Comparison of ENCODE assay signal across 8 mouse cellular contexts in the genomic region with DNA sequence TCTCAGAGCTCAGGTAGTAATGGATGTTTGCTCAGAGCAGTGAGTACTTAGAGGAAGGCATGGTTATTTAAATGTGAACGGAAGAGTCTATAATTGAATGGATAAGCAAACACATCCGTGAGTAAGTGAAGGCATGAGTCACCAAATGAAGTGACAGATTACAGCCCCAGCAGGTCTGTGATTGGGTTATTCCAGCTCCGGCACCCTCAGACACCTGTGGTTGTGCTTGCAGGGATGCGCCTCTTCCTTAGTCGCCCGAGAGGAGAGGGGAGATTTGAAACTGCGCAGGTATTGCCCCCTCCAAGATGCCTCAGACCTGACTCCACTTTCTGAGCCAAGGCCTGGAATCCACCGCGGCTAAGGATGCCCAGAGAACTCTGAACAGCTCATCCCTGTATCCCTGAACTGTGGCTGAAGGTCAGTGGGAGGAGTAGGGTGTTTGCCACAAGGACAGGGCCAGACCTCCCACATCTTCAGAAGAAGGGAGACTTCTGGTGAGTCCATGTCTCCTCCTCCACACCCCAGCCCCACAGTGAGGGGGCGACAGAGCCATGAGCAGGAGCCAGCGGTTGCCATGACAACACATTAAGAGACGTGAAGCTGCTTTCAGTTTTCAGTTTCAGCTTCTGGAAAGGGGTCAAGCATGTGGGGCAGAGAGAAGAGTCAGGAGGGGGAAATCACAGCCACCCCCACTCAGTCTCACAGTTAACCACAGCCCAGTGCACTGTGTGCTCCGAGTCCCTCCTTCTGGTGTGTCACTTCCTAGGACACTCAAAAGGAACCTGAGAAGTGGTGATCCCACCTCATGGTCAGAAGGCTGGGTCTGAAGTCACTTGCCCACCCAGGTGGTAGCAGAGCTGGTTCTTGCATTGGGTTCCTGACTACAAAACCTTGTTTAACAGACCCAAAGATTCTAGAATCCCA. TPM values are rescaled to one million over a fixed set of nuclear protein-coding genes. Genes with fewer than 3 reads are reported as not detected.
DNase-seq lines count a peak whose midpoint lies in the region; ATAC-seq and TF ChIP-seq lines count a peak whose summit lies in the region.
"Had no signal": no experiment of that assay in that cellular context is flagged by ENCODE, and none has a peak within 500 bp of the region (broad histone marks: within the 10 kb centered on the region; RNA-seq: fewer than 3 reads in every experiment).

No protein-coding gene starts in this region.

- no peak overlapping the region for H3K9ac ChIP-seq in hindbrain, postnatal 0 days (replicated peaks; ENCODE audit: low read length)
- no peak overlapping the region for H3K9ac ChIP-seq in midbrain, embryonic 12.5 days (replicated peaks)
- H3K9ac ChIP-seq: heart, embryonic 15.5 days had no signal

- H3K4me2 ChIP-seq in hindbrain, postnatal 0 days (ENCODE audit: low read depth, low read length) = no peak overlapping the region
- no peak overlapping the region for H3K4me2 ChIP-seq in midbrain, embryonic 12.5 days (replicated peaks)
- H3K4me2 ChIP-seq: heart, embryonic 15.5 days had no signal

- no peaks in the 10 kb centered on the region for H3K9me3 ChIP-seq in hindbrain, postnatal 0 days (ENCODE audit: low read length)
- H3K9me3 ChIP-seq in midbrain, embryonic 12.5 days = no peaks in the 10 kb centered on the region
- H3K9me3 ChIP-seq: heart, embryonic 15.5 days had no signal

- H3K4me3 ChIP-seq in hindbrain, postnatal 0 days (ENCODE audit: low read length) = no peak overlapping the region
- no peak overlapping the region for H3K4me3 ChIP-seq in midbrain, embryonic 12.5 days
- H3K4me3 ChIP-seq: heart, embryonic 15.5 days had no signal

- H3K27ac ChIP-seq in hindbrain, postnatal 0 days = 0 out of 2 replicates have a peak overlapping the region, but pooled peaks have one; percentile 20
- no peak overlapping the region for H3K27ac ChIP-seq in midbrain, embryonic 12.5 days (replicated peaks)
- H3K27ac ChIP-seq: heart, embryonic 15.5 days had no signal

- DNase-seq in R1 (ENCODE audit: low read depth, low spot score) = peak; percentile 33
- DNase-seq in adrenal gland, postnatal 36 days = peak; percentile 21 to 30
- DNase-seq in hindbrain, postnatal 0 days (ENCODE audit: low spot score) = peak; percentile 84
- DNase-seq in gastrocnemius, postnatal 10 days = no peak
- DNase-seq in urinary bladder, postnatal 10 days (ENCODE audit: low spot score) = no peak
- DNase-seq in kidney, postnatal 14 days = no peak

- WGBS in hindbrain, postnatal 0 days = 38% methylated on average over 13 of the region's 13 CpGs
- WGBS in midbrain, embryonic 12.5 days = 46% methylated on average over 13 of the region's 13 CpGs

- peak; percentile 60 for ATAC-seq in hindbrain, postnatal 0 days
- 0 out of 2 replicates have a peak, but pooled peaks have one; percentile 56 for ATAC-seq in midbrain, embryonic 12.5 days (ENCODE audit: low FRiP score, low read depth)

- peak; percentile 51 for TF ChIP-seq CTCF in hindbrain, postnatal 0 days (IDR thresholded peaks at IDR 0.05; ENCODE audit: low read depth)

- H3K27me3 ChIP-seq in hindbrain, postnatal 0 days (ENCODE audit: insufficient read depth, low read length) = no peaks in the 10 kb centered on the region
- peaks cover 35% of the 10 kb centered on the region for H3K27me3 ChIP-seq in midbrain, embryonic 12.5 days

- H3K4me1 ChIP-seq in hindbrain, postnatal 0 days (ENCODE audit: insufficient read depth, low read length) = peaks cover 9% of the 10 kb centered on the region; the same call in 1 of the 2 replicates
- peaks cover 7% of the 10 kb centered on the region for H3K4me1 ChIP-seq in midbrain, embryonic 12.5 days
- H3K4me1 ChIP-seq: heart, embryonic 15.5 days had no signal

- no peaks in the 10 kb centered on the region for H3K36me3 ChIP-seq in hindbrain, postnatal 0 days (ENCODE audit: insufficient read depth, low read length)
- H3K36me3 ChIP-seq in midbrain, embryonic 12.5 days = no peaks in the 10 kb centered on the region
- H3K36me3 ChIP-seq: heart, embryonic 15.5 days had no signal

RNA-seq across cellular contexts. Expression of a gene that starts 49.6 kb away (rescaled TPM):
- total RNA-seq in adrenal gland, postnatal 36 days (2021) = 1 to 10 TPM in 1 of 2 experiments, under 1 TPM in 1; 0.56 to 1.9 TPM
- total RNA-seq in hindbrain, postnatal 0 days (2014; rRNA removed) = 2.4 and 5.3 TPM in 2 replicates
- polyA plus RNA-seq in hindbrain, postnatal 0 days (2015; fragmentation: Nextera tagmentation; extraction: Ambion mirVana) = 1.6 and 1.9 TPM in 2 replicates
- 0.21 and 0.28 TPM in 2 replicates for polyA plus RNA-seq in midbrain, embryonic 12.5 days (2016; fragmentation: Nextera tagmentation; extraction: Ambion mirVana)
- under 1 TPM; 0.52 to 0.68 TPM for total RNA-seq in gastrocnemius, postnatal 10 days (2021)

Comparison
In these comparisons a context has a peak if more than half of its experiments do, and no peak if none do; other contexts are left out.
1. DNase-seq: peak in R1 (single experiment), adrenal gland, postnatal 36 days (2 of 2) and hindbrain, postnatal 0 days (single experiment); none in gastrocnemius, postnatal 10 days (single experiment), urinary bladder, postnatal 10 days (single experiment) and kidney, postnatal 14 days (single experiment).